Mouse (Mus musculus) CD4-positive helper T cell, adult 2 months (primary cell): ENCODE measurements around the gene Tubg2.
"Not testable (repeated sequence)": the region's sequence is repeated elsewhere in the genome, so short reads cannot be mapped to it uniquely, and the experiment has no call there.

Experiments used
- DNase-seq: peaks from one replicate; pipeline ENCODE4 v3.0.0-alpha.2; 2012; ENCODE audit warnings: low read depth, missing footprints, low spot score

Gene Tubg2

DNA sequence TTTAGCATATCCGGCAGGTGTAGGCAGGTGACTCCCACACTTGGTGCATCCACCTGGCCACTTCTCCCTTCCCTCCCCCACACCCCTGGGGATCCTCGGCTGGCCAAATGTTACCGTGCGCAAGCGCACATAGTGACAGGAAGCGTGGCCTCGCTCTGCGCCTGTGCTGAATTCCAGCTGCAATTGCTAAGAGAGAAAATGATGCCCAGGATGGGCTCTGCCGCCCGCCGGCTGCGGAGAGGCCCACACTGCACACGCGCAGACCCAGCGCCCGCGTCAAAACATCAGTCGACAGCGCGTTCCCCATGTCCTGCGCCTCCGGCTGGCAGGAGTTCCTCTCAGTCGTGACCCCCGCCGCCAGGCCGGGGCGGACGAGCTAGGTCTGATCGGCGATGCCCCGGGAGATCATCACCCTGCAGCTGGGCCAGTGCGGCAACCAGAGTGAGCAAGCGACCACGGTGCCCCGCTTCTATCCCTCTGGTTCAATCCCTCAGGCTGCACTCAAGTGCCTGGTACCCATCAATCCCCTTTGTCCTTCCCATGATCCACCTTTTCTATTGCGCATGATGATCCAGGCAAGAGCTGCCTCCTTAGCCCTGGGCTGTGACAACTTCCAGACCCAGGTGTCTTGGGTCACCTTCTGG is at the start of gene Tubg2:
Tubg2 (plus strand) TSS at position 180 of the 644 bp plus-strand sequence.
- peak; percentile 62 for DNase-seq

DNA sequence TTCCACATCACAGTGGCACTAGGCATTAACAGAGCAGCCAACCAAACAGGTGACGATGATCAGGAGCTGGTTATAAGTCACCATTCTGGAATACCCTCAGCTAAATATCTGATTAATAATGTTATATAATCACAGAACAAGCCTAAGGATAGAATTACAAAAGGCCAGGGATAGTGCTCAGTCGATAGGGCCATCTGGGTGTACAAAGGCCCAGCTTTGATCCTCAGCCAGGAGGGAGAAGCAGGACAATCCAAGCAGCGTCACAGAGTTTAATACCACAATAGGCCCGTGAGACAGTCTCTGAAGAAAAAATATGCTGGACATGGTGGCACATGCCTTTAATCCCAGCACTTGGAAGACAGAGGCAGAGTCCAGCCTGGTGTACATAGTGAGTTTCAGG is 46.4 kb upstream of the Tubg2 start:
- no peak for DNase-seq

DNA sequence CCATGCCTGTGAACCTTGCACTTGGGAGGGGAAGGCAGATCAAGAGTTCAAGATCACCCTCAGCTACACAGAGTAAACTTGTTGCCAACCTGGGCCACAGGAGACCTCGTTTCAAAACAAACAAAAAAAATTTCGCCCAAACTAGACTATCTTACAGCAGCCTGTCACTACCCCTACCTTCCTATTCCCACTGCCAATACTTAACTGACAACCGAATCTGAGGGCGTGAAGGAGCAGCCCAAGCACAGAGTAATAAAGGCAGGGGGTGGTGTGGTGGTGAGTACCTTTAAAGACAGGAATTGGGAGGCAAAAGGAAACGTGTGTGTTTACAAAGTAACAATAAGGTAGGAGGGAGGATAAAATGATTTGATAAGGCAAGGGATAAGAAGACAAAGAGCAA is 45.0 kb upstream of the Tubg2 start:
- no peak for DNase-seq

DNA sequence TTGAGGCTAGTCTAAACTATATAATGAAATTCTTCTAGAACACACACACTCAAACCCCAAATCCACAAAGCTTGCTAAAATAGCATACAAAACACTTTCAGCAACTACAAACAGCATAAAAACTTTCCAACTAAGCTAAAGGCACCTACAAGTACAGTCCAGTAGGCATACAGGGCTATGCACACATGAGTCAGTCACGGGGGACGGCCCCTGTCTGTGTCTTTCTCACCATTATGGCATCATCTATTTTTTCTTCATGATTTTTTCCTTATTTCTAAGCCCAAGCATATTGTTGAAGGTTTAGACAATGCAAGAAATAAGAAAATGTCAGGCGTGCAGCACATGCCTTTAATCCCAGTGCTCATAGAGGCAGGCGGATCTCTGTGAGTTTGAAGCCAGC is 44.5 kb upstream of the Tubg2 start:
- no peak for DNase-seq

- DNase-seq: no peak
Measured at GRCm38 (mm10) chr11:101112186-101112585, 43.5 kb upstream of the Tubg2 start.

DNA sequence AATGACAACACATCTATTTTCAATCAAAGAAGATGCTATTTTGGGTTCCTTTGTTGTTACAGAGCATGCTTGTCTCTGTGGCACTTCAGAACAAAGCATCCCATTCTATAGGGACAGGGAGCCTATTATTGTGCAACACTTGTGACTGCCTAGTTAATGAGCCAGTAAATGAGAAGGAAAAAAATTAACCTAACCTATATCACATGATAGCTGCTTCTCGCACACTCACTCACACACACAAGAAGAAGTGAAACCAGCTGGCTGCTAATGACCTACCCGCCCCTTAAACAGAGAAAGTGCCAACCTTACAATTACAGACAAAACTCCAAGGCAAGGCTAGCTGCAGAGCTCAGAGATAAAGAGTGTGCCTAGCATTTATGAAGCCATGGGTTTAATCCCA is 40.1 kb upstream of the Tubg2 start:
- DNase-seq: no peak

DNA sequence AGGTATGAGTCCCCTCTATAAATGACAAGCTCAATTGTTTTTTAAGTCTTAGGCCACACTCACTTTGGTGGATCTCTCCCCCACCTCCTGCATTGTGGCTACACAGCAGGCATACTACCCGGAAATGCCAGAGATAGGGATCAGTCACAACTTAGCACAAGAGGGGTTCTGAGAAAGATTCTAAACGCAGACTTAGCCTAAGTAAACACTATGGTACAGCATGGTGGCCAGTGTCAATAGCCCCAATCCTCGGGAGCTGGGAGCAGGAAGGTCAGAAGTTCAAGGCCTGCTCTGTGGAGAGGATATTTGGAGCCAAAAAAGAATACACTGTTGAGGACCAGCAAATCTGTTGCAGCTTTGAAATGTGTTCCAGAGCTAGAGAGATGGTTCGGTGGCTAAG is 37.6 kb upstream of the Tubg2 start:
- peak; percentile 27 for DNase-seq

DNA sequence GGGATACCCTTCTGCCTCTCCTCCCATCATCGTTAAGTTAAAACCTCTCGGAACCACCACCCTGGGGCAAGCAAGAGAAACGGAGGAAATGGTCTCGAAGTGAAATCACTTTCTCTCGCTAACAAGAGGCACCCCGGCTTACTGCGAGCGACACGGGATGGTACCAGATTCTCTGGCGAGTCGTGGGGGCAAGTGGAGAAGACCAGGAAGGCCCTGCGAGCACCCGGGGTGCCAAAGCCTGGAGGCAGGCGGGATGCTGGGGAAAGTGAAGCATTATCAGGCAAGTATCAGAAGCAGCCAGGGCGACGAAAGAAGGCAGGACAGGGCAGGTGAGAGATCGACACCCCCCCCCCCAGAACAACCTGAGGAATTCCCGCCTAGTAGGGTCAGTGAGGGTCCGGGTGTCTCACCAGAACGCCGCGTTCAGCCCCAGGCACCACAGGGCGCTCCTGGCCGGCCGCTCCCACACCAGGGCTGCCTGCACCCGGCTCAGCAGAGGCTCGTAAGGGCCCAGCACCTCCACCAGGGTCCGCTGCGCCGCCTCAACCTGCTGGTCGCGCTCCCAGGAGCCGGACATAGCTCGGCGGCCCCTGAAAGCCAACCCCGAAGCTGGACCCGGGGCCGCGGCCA is 36.5 kb upstream of the Tubg2 start:
- no peak for DNase-seq

DNA sequence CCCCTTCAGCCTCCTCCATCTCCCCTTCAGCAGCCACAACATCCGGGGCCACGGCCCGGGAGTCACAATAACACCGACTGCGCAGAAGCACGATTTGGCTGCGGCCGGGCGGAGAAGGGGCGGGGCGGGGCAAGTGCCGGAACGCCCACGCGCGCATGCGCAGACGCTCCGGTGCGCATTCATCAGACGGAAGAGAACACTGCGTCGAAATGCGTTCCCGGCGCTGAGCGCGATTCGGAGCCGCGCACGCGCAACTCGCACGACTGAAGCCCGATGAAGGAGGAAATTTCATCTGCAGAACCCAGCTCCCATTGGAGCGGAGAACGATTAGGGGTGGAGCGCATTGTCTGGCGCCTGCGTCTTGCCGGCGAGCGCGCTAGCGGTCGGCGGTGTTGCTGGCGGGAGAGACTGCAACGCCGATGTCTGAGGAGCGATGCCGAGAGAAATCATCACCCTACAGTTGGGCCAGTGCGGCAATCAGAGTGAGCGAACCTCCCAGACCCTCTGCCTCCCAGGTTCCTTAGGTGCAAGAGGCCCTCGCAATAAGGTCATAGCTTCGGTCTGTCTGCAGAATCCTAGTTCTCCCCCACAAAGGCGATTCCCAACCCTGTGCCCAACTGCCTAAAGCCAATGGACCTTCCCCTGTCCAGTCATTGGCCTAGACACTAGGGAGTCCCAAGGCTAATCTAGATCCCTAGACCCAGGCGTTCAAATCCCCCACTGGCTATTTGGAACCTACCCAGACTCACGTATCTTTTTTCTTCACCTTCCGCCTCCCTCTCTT is 35.8 kb upstream of the Tubg2 start, which contains the start of the genes Retreg3 and Tubg1:
Retreg3 (minus strand) TSS at position 133 of the 784 bp plus-strand sequence.
Tubg1 (plus strand) TSS at position 178 of the 784 bp plus-strand sequence.
- peak; percentile 100 for DNase-seq

GRCm38 (mm10) chr11:101120545-101121188 is 35.0 kb upstream of the Tubg2 start:
- DNase-seq: no peak

- DNase-seq: not testable (repeated sequence)
Measured at GRCm38 (mm10) chr11:101124494-101124893, 31.2 kb upstream of the Tubg2 start.

DNA sequence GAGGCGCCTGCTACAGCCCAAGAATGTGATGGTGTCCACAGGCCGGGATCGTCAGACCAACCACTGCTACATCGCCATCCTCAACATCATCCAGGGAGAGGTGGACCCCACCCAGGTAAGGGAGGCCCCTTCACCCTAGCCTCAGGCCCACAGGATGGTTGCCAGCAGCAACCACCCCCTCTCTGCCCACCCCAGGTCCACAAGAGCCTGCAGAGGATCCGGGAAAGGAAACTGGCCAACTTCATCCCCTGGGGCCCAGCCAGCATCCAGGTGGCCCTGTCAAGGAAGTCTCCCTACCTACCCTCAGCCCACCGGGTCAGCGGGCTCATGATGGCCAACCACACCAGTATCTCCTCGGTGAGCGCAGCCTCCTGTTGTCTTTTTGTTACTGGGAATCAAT is 30.7 kb upstream of the Tubg2 start:
- not testable (repeated sequence) for DNase-seq

GRCm38 (mm10) chr11:101127075-101127474 is 28.6 kb upstream of the Tubg2 start:
- peak; percentile 17 for DNase-seq

GRCm38 (mm10) chr11:101128996-101129577 is 26.6 kb upstream of the Tubg2 start:
- no peak for DNase-seq

DNA sequence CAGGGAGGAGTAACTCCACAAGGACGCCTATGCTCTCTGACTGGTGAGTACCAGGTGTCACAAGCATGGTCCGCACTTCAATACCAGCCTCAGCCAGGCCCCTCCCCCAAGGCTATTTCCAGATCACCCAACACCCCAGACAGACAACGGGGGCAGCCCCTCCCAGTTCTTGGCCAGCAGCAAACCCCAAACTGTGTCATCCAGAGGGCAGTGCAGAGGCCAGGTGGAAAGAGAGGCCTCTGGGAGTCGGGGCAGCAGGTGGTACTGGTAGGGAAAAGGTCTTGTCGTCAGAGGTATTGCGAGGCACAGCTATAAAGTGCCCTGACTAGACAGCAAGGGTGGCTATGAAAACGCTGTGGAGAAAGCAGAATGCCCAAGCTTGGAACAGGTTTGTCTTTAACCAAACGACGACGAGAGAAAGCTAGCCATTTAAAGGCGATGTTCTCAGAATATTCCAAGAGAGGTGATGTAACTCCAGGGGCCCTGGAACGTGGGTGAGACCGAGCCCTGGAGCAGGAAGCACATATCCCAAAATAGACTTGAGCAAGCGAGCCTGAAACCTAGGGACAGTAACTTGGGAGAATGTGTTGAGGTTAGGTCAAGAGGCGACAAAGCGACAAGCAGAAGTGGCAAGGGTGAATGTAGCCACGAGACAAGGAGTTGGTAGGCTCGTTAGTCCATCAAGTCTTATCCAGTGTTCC is 25.5 kb upstream of the Tubg2 start:
- DNase-seq: no peak

DNA sequence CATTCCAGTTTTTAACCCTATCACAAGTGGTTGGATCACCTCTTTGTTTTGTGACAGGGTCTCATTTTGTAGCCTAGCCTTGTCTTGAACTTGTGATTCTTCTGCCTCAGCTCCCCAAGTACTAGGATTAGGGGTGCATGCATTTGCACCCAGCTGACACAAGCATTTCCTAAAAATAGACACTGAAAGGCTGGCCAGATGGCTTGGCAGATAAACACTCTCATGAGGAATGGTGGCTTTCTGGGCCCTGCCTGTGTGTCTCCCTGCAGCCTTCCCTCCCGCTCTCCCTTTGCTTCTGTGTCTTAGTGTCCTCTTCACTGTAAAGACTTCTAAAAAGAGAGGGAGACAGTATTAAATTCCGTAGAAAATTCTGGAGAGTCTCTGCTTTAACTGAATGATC is 24.5 kb upstream of the Tubg2 start:
- no peak for DNase-seq

DNA sequence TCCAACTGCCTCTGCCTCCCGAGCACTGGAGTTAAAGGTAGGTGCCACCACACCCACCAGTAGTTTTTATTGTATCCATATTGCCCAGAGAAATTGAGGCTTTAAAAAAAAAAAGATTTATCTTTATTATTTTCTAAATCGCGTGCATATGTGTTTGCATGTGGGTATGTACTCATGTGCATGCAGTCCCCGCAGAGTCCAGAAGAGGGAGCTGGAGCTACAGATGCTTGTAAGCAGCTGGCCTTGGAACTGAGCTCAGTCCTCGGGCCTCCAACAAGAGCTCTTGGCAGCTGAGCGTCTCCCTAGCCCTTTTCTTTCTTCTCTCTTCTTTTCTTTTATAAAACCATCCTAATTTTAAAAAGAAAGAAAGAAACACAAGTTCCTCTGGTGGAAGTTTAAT is 24.0 kb upstream of the Tubg2 start:
- DNase-seq: peak; percentile 35

GRCm38 (mm10) chr11:101133037-101133436 is 22.7 kb upstream of the Tubg2 start:
- no peak for DNase-seq

DNA sequence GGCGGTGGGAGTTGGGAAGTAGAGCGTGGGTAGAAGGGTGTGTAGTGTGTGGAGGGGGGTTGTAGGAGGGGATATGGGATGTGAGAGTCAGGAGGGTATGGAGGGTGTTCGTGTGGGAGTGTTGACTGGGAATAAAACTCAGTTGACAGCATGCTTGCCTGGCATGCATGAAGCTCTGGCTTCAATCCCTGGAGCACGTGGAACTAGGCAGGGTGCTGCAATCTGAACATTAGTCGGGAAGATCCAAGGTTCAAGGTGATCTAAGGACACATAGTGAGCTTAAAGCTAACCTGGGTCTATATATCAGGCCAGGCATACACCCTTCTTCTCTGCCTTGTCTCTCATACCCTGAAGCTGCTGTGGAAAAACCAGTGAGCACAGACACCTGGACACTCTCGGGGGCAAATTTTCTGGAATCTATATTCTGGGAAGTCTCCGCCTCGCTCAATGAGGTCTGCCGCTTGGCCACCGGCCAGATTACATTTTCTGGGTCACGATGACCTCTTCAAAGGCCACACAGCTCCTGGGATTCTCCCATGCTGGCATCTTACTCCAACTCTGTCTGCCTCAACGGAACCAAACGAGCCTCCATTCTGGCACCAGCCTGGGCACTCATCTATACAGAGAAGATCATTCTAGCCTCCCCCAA is 21.4 kb upstream of the Tubg2 start:
- no peak for DNase-seq

DNA sequence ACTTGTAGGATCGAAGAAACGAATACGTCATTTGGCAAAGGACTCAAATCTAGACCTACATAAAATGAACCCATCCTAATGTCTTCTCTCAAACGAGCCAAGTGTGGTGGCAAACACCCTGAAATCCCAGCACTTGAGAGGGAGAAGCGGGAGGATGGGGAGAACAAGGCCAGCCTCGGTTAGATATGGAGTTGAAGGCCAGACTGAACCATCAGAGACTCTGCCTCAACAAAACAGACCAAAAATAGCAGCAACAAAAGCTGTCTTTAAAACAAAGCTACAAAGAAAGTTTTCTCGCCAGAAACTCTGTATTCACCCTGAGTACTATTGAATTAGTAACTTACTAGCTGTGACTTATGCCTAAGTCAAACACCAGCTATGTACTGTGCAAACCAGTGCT is 18.7 kb upstream of the Tubg2 start:
- no peak for DNase-seq
